Mouse (Mus musculus): Measurements from ENCODE around the gene Ifngr1. TPM values are rescaled to one million over a fixed set of nuclear protein-coding genes. Genes with fewer than 3 reads are reported as not detected.

The Ifngr1 gene
- polyA plus RNA-seq (2015; fragmentation: Nextera tagmentation; extraction: Ambion mirVana), result 25.6 and 26.5 TPM in 2 replicates

GRCm38 (mm10) chr10:19591641-19592441 is at the start of gene Ifngr1:
Ifngr1 (plus strand) TSS chr10:19591949.
- Histone ChIP-seq H3K4me1 (ENCODE audit: control insufficient read depth, insufficient read depth, low read depth, low read length) (peaks cover 10% of the 10 kb centered on the region), H3K36me3 (ENCODE audit: control insufficient read depth, insufficient read depth, low read length) (no peaks in the 10 kb centered on the region), H3K4me2 (ENCODE audit: low read length) (peak within 1 kb of the TSS; percentile 83), H3K4me3 (ENCODE audit: low read length) (peak within 1 kb of the TSS; percentile 90), H3K27me3 (replicated peaks; ENCODE audit: control insufficient read depth, insufficient read depth, low read length) (no peaks in the 10 kb centered on the region), H3K9me3 (ENCODE audit: control insufficient read depth, low read length) (no peaks in the 10 kb centered on the region), H3K9ac (ENCODE audit: low read depth, low read length) (peak within 1 kb of the TSS; percentile 89), H3K27ac (ENCODE audit: low read depth, low read length) (peak within 1 kb of the TSS; percentile 72)
- under 1% methylated on average over 51 of the region's 52 CpGs for WGBS
- peak; percentile 100 for ATAC-seq

- no peaks in the 10 kb centered on the region for H3K9me3 ChIP-seq (ENCODE audit: control insufficient read depth, low read length)
- H3K4me2 ChIP-seq (ENCODE audit: low read length), result no peak overlapping the region
- H3K27me3 ChIP-seq (replicated peaks; ENCODE audit: control insufficient read depth, insufficient read depth, low read length), result no peaks in the 10 kb centered on the region
- H3K4me1 ChIP-seq (ENCODE audit: control insufficient read depth, insufficient read depth, low read depth, low read length), result no peaks in the 10 kb centered on the region
- H3K36me3 ChIP-seq (ENCODE audit: control insufficient read depth, insufficient read depth, low read length), result no peaks in the 10 kb centered on the region
- 97% methylated on average over 1 of the region's 1 CpGs for WGBS
- no peak overlapping the region for H3K27ac ChIP-seq (ENCODE audit: low read depth, low read length)
- no peak overlapping the region for H3K4me3 ChIP-seq (ENCODE audit: low read length)
- no peak overlapping the region for H3K9ac ChIP-seq (ENCODE audit: low read depth, low read length)
- ATAC-seq, result no peak
These were observed 44.9 kb upstream of the Ifngr1 start for GRCm38 (mm10) chr10:19546825-19547224.

GRCm38 (mm10) chr10:19548016-19548415 is 43.7 kb upstream of the Ifngr1 start:
- WGBS, result 61% methylated on average over 1 of the region's 1 CpGs
- no peaks in the 10 kb centered on the region for H3K4me1 ChIP-seq (ENCODE audit: control insufficient read depth, insufficient read depth, low read depth, low read length)
- no peaks in the 10 kb centered on the region for H3K36me3 ChIP-seq (ENCODE audit: control insufficient read depth, insufficient read depth, low read length)
- H3K4me3 ChIP-seq (ENCODE audit: low read length), result no peak overlapping the region
- no peaks in the 10 kb centered on the region for H3K27me3 ChIP-seq (replicated peaks; ENCODE audit: control insufficient read depth, insufficient read depth, low read length)
- H3K9me3 ChIP-seq (ENCODE audit: control insufficient read depth, low read length), result no peaks in the 10 kb centered on the region
- no peak overlapping the region for H3K4me2 ChIP-seq (ENCODE audit: low read length)
- no peak for ATAC-seq
- no peak overlapping the region for H3K9ac ChIP-seq (ENCODE audit: low read depth, low read length)
- H3K27ac ChIP-seq (ENCODE audit: low read depth, low read length), result no peak overlapping the region

- no peaks in the 10 kb centered on the region for H3K4me1 ChIP-seq (ENCODE audit: control insufficient read depth, insufficient read depth, low read depth, low read length)
- H3K27me3 ChIP-seq (replicated peaks; ENCODE audit: control insufficient read depth, insufficient read depth, low read length), result no peaks in the 10 kb centered on the region
- no peak overlapping the region for H3K27ac ChIP-seq (ENCODE audit: low read depth, low read length)
- ATAC-seq, result no peak
- H3K36me3 ChIP-seq (ENCODE audit: control insufficient read depth, insufficient read depth, low read length), result no peaks in the 10 kb centered on the region
- 87% methylated on average over 2 of the region's 2 CpGs for WGBS
- H3K9ac ChIP-seq (ENCODE audit: low read depth, low read length), result no peak overlapping the region
- no peak overlapping the region for H3K4me3 ChIP-seq (ENCODE audit: low read length)
- no peak overlapping the region for H3K4me2 ChIP-seq (ENCODE audit: low read length)
- no peaks in the 10 kb centered on the region for H3K9me3 ChIP-seq (ENCODE audit: control insufficient read depth, low read length)
These were observed 43.3 kb upstream of the Ifngr1 start for GRCm38 (mm10) chr10:19548491-19548890.

GRCm38 (mm10) chr10:19551585-19551984 is 40.2 kb upstream of the Ifngr1 start:
- Histone ChIP-seq H3K9me3 (ENCODE audit: control insufficient read depth, low read length) (no peaks in the 10 kb centered on the region), H3K27ac (ENCODE audit: low read depth, low read length) (no peak overlapping the region), H3K9ac (ENCODE audit: low read depth, low read length) (no peak overlapping the region), H3K4me2 (ENCODE audit: low read length) (no peak overlapping the region), H3K27me3 (replicated peaks; ENCODE audit: control insufficient read depth, insufficient read depth, low read length) (no peaks in the 10 kb centered on the region), H3K4me3 (ENCODE audit: low read length) (no peak overlapping the region), H3K4me1 (ENCODE audit: control insufficient read depth, insufficient read depth, low read depth, low read length) (no peaks in the 10 kb centered on the region), H3K36me3 (ENCODE audit: control insufficient read depth, insufficient read depth, low read length) (no peaks in the 10 kb centered on the region)
- no peak for ATAC-seq
- 93% methylated on average over 3 of the region's 3 CpGs for WGBS

- WGBS, result 84% methylated on average over 2 of the region's 2 CpGs
- H3K9me3 ChIP-seq (ENCODE audit: control insufficient read depth, low read length), result no peaks in the 10 kb centered on the region
These were observed 37.9 kb upstream of the Ifngr1 start for GRCm38 (mm10) chr10:19553857-19554256.

GRCm38 (mm10) chr10:19557696-19558095 is 34.1 kb upstream of the Ifngr1 start:
- ATAC-seq, result no peak
- Histone ChIP-seq H3K27ac (ENCODE audit: low read depth, low read length) (no peak overlapping the region), H3K4me2 (ENCODE audit: low read length) (no peak overlapping the region), H3K27me3 (replicated peaks; ENCODE audit: control insufficient read depth, insufficient read depth, low read length) (no peaks in the 10 kb centered on the region), H3K9me3 (ENCODE audit: control insufficient read depth, low read length) (no peaks in the 10 kb centered on the region), H3K4me1 (ENCODE audit: control insufficient read depth, insufficient read depth, low read depth, low read length) (no peaks in the 10 kb centered on the region), H3K36me3 (ENCODE audit: control insufficient read depth, insufficient read depth, low read length) (no peaks in the 10 kb centered on the region), H3K4me3 (ENCODE audit: low read length) (no peak overlapping the region), H3K9ac (ENCODE audit: low read depth, low read length) (no peak overlapping the region)
- WGBS, result 80% methylated on average over 4 of the region's 4 CpGs

More at GRCm38 (mm10) chr10:19553857-19554256, 37.9 kb upstream of the Ifngr1 start:
- no peak for ATAC-seq
- no peak overlapping the region for H3K4me3 ChIP-seq (ENCODE audit: low read length)
- no peak overlapping the region for H3K4me2 ChIP-seq (ENCODE audit: low read length)
- H3K27ac ChIP-seq (ENCODE audit: low read depth, low read length), result no peak overlapping the region
- no peaks in the 10 kb centered on the region for H3K27me3 ChIP-seq (replicated peaks; ENCODE audit: control insufficient read depth, insufficient read depth, low read length)
- no peaks in the 10 kb centered on the region for H3K36me3 ChIP-seq (ENCODE audit: control insufficient read depth, insufficient read depth, low read length)
- no peak overlapping the region for H3K9ac ChIP-seq (ENCODE audit: low read depth, low read length)
- H3K4me1 ChIP-seq (ENCODE audit: control insufficient read depth, insufficient read depth, low read depth, low read length), result no peaks in the 10 kb centered on the region

- Histone ChIP-seq H3K27ac (ENCODE audit: low read depth, low read length) (no peak overlapping the region), H3K9me3 (ENCODE audit: control insufficient read depth, low read length) (peaks cover 3% of the 10 kb centered on the region; the same call in 1 of the 2 replicates), H3K4me3 (ENCODE audit: low read length) (no peak overlapping the region), H3K9ac (ENCODE audit: low read depth, low read length) (no peak overlapping the region), H3K27me3 (replicated peaks; ENCODE audit: control insufficient read depth, insufficient read depth, low read length) (no peaks in the 10 kb centered on the region), H3K4me2 (ENCODE audit: low read length) (no peak overlapping the region), H3K4me1 (ENCODE audit: control insufficient read depth, insufficient read depth, low read depth, low read length) (no peaks in the 10 kb centered on the region), H3K36me3 (ENCODE audit: control insufficient read depth, insufficient read depth, low read length) (no peaks in the 10 kb centered on the region)
- ATAC-seq, result no peak
- WGBS, result 73% methylated on average over 8 of the region's 8 CpGs
These were observed 32.1 kb upstream of the Ifngr1 start for GRCm38 (mm10) chr10:19559565-19560165.

GRCm38 (mm10) chr10:19562598-19562997 is 29.2 kb upstream of the Ifngr1 start:
- Histone ChIP-seq H3K27ac (ENCODE audit: low read depth, low read length) (no peak overlapping the region), H3K4me1 (ENCODE audit: control insufficient read depth, insufficient read depth, low read depth, low read length) (no peaks in the 10 kb centered on the region), H3K9me3 (ENCODE audit: control insufficient read depth, low read length) (peaks cover 3% of the 10 kb centered on the region; the same call in 1 of the 2 replicates), H3K36me3 (ENCODE audit: control insufficient read depth, insufficient read depth, low read length) (no peaks in the 10 kb centered on the region), H3K9ac (ENCODE audit: low read depth, low read length) (no peak overlapping the region), H3K27me3 (replicated peaks; ENCODE audit: control insufficient read depth, insufficient read depth, low read length) (no peaks in the 10 kb centered on the region), H3K4me2 (ENCODE audit: low read length) (no peak overlapping the region), H3K4me3 (ENCODE audit: low read length) (no peak overlapping the region)
- no peak for ATAC-seq
- WGBS, result over 99% methylated on average over 3 of the region's 3 CpGs

All from hindbrain, embryonic 16.5 days (tissue).